Mouse (Mus musculus) hindbrain, postnatal 0 days (tissue): ENCODE data around the gene Paxx. TPM values are rescaled to one million over a fixed set of nuclear protein-coding genes. Genes with fewer than 3 reads are reported as not detected.

Experiments
- ATAC-seq: fragments of 200-750 bp; cut with Nextera tagmentation; 2 replicates; pipeline ENCODE4 v1.8.0; 2017; ENCODE audit warnings: mild to moderate bottlenecking, moderate TSS enrichment, moderate library complexity
- DNase-seq: peaks from one replicate; pipeline ENCODE4 v3.0.0-alpha.2; 2015; ENCODE audit warnings: low spot score
- H3K27ac ChIP-seq: fragments of 300-500 bp; sonication (generic); 2 replicates; pipeline ENCODE4 v1.5.1; 2014; ENCODE audit warnings: mild to moderate bottlenecking
- H3K27me3 ChIP-seq: fragments of 300-500 bp; sonication (generic); 2 replicates; pipeline ENCODE4 v1.6.1; 2014; ENCODE audit warnings: low read length, mixed read lengths; ENCODE audit not compliant: insufficient read depth
- H3K36me3 ChIP-seq: fragments of 300-500 bp; sonication (generic); 2 replicates; pipeline ENCODE4 v1.6.1; 2014; ENCODE audit warnings: low read length, mixed read lengths; ENCODE audit not compliant: insufficient read depth
- H3K4me1 ChIP-seq: fragments of 300-500 bp; sonication (generic); 2 replicates; pipeline ENCODE4 v1.6.1; 2014; ENCODE audit warnings: antibody characterized with exemption, low read length, mixed read lengths; ENCODE audit not compliant: insufficient read depth
- H3K4me2 ChIP-seq: fragments of 300-500 bp; sonication (generic); 2 replicates; pipeline ENCODE4 v1.6.1; 2014; ENCODE audit warnings: low read depth, mild to moderate bottlenecking, low read length, moderate library complexity, mixed read lengths
- H3K4me3 ChIP-seq: fragments of 300-500 bp; sonication (generic); 2 replicates; pipeline ENCODE4 v1.5.1; 2014; ENCODE audit warnings: low read length
- H3K9ac ChIP-seq: fragments of 300-500 bp; sonication (generic); replicated peaks from 2 replicates; pipeline ENCODE4 v1.6.1; 2014; ENCODE audit warnings: mild to moderate bottlenecking, low read length, moderate library complexity, mixed read lengths
- H3K9me3 ChIP-seq: fragments of 300-500 bp; sonication (generic); 2 replicates; pipeline ENCODE4 v1.6.1; 2016; ENCODE audit warnings: low read length, mixed read lengths
- CTCF ChIP-seq: IDR thresholded peaks from 2 replicates; pipeline ENCODE4 v1.5.1; 2016; ENCODE audit warnings: antibody characterized with exemption, control low read depth, low read depth
- WGBS: fragments of 180-500 bp; shearing (Covaris S2); extraction: QIAGEN DNeasy Blood & Tissue Kit; methylation state at CpG from one replicate; pipeline ENCODE4 v1.1.7; 2014; 5-methylcytosine and 5-hydroxymethylcytosine counted together
- polyA plus RNA-seq: library from polyadenylated mRNA; unstranded; fragments of >200 nt; fragmentation: Nextera tagmentation; extraction: Ambion mirVana; gene quantifications from 2 replicates; pipeline ENCODE4 v1.2.1, GENCODE M21; 2015
- total RNA-seq: library from RNA; depleted of rRNA; stranded (reverse); fragments of >200 nt; gene quantifications from 2 replicates; pipeline ENCODE4 v1.2.3, GENCODE M21; 2014

The Paxx gene
- total and polyA plus RNA-seq, 2 experiments from 2014 or later, result 141 to 187 TPM

DNA sequence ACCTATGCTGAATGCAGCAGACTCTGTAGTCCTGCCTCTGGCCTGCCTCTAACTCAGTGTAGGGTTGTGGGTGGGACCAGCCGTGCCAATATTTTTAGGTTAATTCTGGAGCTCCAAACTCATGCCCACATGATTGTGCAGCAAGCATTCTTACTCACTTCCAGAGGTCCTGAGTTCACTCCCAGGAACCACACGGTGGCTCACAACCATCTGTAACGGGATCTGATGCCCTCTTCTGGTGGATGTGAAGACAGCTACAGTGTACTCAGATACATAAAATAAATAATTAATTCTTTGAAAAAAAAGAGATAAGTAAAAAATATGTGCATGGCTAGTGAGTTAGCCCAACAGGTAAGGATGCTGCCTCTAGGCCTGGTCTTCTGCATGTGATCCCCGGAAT, 35.6 kb upstream of the Paxx start:
- Histone ChIP-seq H3K4me3 (no peak overlapping the region), H3K4me2 (no peak overlapping the region), H3K4me1 (peaks cover 8% of the 10 kb centered on the region), H3K36me3 (no peaks in the 10 kb centered on the region), H3K27ac (no peak overlapping the region), H3K9ac (no peak overlapping the region), H3K9me3 (no peaks in the 10 kb centered on the region), H3K27me3 (no peaks in the 10 kb centered on the region)
- 41% methylated on average over 4 of the region's 4 CpGs for WGBS
- TF ChIP-seq CTCF, result peak; percentile 72
- peak; percentile 58 for DNase-seq
- ATAC-seq, result no peak

DNA sequence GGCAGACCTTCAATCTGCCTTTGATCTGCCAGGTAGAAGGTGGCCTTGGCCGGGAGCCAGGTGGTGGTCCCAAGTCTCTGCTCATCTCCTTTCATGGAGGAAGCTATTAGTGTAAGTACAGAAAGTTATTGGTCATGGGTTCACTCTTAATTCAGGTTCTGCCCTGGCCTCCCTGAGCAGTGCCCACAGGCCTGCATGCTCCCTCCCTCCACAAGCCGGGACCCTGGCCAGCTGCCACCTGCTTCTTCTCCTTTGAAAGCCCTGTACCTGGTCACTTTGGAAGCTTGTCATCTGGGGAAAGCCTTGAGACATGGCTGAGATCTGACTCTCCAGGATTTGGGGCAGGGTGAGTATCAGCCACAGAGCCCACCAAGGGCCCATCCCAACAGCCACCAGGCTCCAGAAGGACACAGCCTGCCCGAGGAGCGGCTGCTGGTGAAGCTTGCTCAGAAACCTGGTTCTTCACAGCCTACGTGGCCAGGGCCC, 32.6 kb upstream of the Paxx start, which contains the start of gene Lcn12:
TSS of gene Lcn12 (minus strand) at position 436 of the 486 bp plus-strand sequence.
- no peak within 1 kb of the TSS for H3K27ac ChIP-seq
- DNase-seq (no peak), ATAC-seq (no peak)

DNA sequence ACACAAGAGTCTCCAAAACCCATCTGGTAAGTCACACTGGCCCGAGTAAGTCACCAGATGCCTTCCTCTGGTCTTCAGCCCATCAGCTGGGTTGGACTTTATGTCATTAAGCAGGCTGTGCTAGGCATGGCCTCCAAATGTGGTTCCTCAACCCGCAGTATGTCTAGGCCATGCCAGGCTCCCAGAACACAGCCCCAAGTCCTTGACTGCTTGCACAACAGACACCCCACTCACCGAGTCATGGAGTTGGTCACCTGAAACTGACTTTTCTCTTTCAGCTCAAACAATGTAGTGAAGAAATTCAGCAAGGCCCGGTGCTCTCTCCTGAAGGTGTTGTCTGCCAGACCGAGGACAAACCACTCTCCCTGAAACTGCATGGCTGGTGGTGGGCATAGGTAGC, 32.1 kb upstream of the Paxx start:
- no peak for ATAC-seq

More for the DNA sequence above, 32.6 kb upstream of the Paxx start, which contains the start of gene Lcn12:
- Histone ChIP-seq H3K27me3 (no peaks in the 10 kb centered on the region), H3K4me2 (no peak within 1 kb of the TSS), H3K4me1 (no peaks in the 10 kb centered on the region), H3K9ac (no peak within 1 kb of the TSS), H3K9me3 (no peaks in the 10 kb centered on the region), H3K36me3 (no peaks in the 10 kb centered on the region), H3K4me3 (no peak within 1 kb of the TSS)
- TF ChIP-seq CTCF, result no peak
- WGBS, result 89% methylated on average over 5 of the region's 5 CpGs

DNA sequence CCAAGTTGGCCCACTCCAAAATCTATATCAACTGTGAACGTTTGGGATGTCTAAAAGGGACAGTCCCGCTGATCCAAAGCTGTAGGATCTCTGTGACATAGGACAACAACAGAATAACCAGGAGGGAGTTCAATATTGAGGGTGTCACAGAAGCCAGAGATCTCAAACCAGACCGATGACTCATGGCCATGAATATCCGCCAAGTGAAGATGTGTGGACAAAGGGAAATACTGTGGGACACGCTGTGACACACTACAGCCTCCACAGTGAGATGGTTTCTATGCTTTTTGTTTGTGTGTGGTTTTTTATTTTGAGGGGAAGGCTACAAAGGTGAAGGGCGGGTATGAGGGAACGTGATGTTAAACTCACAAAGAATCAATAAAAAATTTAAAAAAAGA, 27.8 kb upstream of the Paxx start:
- DNase-seq (no peak), ATAC-seq (no peak)
- Histone ChIP-seq H3K4me2 (no peak overlapping the region), H3K4me1 (no peaks in the 10 kb centered on the region), H3K36me3 (no peaks in the 10 kb centered on the region), H3K27me3 (no peaks in the 10 kb centered on the region), H3K9ac (no peak overlapping the region), H3K9me3 (no peaks in the 10 kb centered on the region), H3K27ac (no peak overlapping the region), H3K4me3 (no peak overlapping the region)
- TF ChIP-seq CTCF, result no peak
- 80% methylated on average over 7 of the region's 7 CpGs for WGBS

More for the DNA sequence above, 32.1 kb upstream of the Paxx start:
- Histone ChIP-seq H3K27ac (no peak overlapping the region), H3K4me2 (no peak overlapping the region), H3K27me3 (no peaks in the 10 kb centered on the region), H3K4me3 (no peak overlapping the region), H3K9me3 (no peaks in the 10 kb centered on the region), H3K4me1 (no peaks in the 10 kb centered on the region), H3K9ac (no peak overlapping the region), H3K36me3 (no peaks in the 10 kb centered on the region)
- no peak for DNase-seq
- 84% methylated on average over 5 of the region's 5 CpGs for WGBS
- no peak for TF ChIP-seq CTCF

GRCm38 (mm10) chr2:25487965-25488670, 27.2 kb upstream of the Paxx start:
- Histone ChIP-seq H3K9me3 (no peaks in the 10 kb centered on the region), H3K4me1 (no peaks in the 10 kb centered on the region), H3K27ac (no peak overlapping the region), H3K4me2 (no peak overlapping the region), H3K9ac (no peak overlapping the region), H3K4me3 (no peak overlapping the region), H3K36me3 (no peaks in the 10 kb centered on the region), H3K27me3 (no peaks in the 10 kb centered on the region)
- DNase-seq, result no peak
- 74% methylated on average over 6 of the region's 6 CpGs for WGBS
- ATAC-seq, result no peak
- no peak for TF ChIP-seq CTCF

- no peak overlapping the region for H3K9ac ChIP-seq
- H3K27ac ChIP-seq, result no peak overlapping the region
- ATAC-seq, result no peak
- no peaks in the 10 kb centered on the region for H3K9me3 ChIP-seq
- DNase-seq, result peak; percentile 20
- WGBS, result 65% methylated on average over 11 of the region's 11 CpGs
- no peak for TF ChIP-seq CTCF
- H3K27me3 ChIP-seq, result no peaks in the 10 kb centered on the region
- H3K36me3 ChIP-seq, result no peaks in the 10 kb centered on the region
- H3K4me2 ChIP-seq, result no peak overlapping the region
- H3K4me3 ChIP-seq, result no peak overlapping the region
- H3K4me1 ChIP-seq, result no peaks in the 10 kb centered on the region
These were observed 24.2 kb upstream of the Paxx start for GRCm38 (mm10) chr2:25484901-25485647.
